Mouse (Mus musculus): ENCODE measurements around the gene Ahrr.

The Ahrr gene

DNA sequence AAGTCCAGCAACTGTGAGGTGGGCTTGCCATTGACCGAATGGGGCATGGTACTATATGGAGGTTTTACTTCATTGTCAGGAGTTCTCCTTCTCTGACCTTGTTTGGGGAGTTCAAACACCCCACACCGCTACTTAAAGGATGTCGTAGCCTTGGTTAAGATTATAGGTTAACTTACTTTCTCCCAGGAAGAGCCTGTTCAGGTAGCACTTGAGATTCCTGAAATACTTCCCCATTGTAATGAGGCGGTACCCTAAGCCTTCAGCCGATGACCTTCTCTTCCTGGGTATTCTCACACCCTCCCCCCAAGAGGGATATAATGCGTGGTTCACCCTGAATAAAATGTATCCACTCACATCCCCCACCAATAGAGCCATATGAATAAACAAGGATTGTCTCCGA lies 54.6 kb downstream of the Ahrr start:
- no peak for DNase-seq

- no peak for DNase-seq
These were observed 71.5 kb downstream of the Ahrr start for GRCm38 (mm10) chr13:74220659-74221058.

DNA sequence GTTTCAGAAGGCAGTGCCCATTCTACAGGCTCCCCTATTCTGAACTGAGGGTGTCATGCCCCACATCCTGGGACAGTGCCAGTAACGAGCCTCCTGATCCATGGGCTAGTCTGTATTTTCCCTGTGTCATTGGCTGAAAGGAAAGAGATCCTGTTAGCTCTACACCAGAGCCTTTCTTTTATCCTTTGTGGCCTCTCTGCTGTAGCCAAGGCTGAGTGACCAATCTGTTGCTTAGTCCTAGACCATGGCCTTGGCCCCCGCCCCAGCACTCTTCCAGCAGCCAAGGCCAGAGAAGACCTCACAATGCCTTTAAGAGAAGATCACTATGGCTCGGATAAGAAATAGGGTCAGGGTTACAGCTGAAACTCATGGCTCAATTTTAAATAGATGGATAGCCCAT lies 73.7 kb downstream of the Ahrr start:
- DNase-seq = no peak

- no peak for DNase-seq
These were observed 83.2 kb downstream of the Ahrr start for GRCm38 (mm10) chr13:74208986-74209345.

- peak; percentile 89 to 91 for DNase-seq
These were observed 83.7 kb downstream of the Ahrr start, which contains the start of gene Exoc3 for GRCm38 (mm10) chr13:74208317-74208985. Exoc3 (minus strand) TSS chr13:74208732.

DNA sequence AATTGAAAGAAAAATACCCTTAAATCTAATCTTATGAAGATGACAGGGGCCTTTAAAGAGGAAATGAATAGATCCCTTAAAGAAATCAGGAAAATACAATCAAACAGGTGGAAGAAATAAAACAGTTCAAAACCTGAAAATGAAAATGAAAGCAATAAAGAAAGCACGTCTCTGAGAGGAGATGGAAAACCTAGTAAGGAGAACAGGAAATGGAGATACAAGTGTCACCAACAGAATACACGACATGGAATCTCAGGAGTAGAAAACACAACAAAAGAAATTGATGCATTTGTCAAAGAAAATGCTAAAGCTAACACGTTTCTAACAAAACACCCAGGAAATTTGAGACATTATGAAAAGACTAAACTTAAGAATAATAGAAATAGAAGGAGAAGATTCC lies 95.7 kb downstream of the Ahrr start:
- no peak for DNase-seq

DNA sequence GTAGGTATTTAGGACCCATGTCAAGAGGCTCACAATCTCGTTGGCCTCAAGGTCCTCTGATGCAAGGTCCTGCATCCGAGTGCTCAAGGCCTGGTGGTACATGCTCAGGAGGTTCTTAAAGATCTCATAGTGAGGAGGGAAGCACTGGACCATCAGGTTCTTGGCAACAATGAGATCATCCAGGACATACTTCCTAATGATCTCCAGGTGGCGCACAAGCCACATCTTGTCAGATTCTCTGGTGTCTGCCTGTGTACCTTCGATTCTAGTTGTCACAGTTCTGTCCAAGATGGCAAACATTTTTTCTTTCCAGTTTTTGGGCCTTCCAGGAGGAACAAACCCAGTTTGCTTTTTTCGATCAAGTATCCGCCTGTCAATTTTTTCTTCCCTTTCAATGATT lies 99.5 kb downstream of the Ahrr start:
- DNase-seq = no peak

- no peak for DNase-seq
These were observed 109.0 kb downstream of the Ahrr start for GRCm38 (mm10) chr13:74183011-74183695.

- no peak for DNase-seq
These were observed 120.1 kb downstream of the Ahrr start for GRCm38 (mm10) chr13:74172036-74172435.

DNA sequence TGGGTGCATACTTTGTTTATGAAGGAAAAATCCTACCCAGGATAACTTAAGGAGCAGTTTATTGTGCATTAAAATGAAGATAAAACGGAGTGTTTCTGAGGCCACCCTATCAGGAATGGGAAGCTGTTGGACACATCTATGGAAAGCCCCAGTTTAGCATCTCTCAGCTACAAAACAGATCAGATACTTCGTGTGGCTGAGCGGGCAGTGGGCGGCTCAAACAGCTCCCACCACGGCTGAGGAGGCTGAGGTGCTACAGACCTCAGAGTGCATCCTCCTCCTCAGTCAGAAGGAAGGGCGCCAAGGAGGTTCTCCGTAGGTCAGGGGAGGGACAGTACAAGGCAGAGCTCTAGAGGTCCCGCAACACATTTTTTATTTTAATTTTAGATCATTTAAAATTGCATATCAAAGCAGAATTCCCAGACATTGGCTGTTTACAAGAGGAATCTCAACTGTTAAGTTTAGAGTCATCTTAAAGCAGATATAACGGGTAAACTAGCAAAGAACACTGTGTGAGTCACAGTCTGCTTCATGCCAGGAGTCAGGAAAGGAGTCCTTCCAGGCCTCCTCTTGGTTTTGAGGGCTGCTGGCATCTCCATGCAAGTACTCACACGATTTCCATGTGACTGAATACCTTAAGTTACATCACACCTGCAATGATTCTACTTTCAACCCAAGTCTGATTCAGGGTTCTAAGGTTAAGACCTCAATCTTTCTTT lies 122.5 kb downstream of the Ahrr start:
- DNase-seq = no peak

GRCm38 (mm10) chr13:74167492-74167891 lies 124.6 kb downstream of the Ahrr start:
- peak; percentile 14 to 33 for DNase-seq

- no peak for DNase-seq
These were observed 125.1 kb downstream of the Ahrr start for GRCm38 (mm10) chr13:74167057-74167413.

DNA sequence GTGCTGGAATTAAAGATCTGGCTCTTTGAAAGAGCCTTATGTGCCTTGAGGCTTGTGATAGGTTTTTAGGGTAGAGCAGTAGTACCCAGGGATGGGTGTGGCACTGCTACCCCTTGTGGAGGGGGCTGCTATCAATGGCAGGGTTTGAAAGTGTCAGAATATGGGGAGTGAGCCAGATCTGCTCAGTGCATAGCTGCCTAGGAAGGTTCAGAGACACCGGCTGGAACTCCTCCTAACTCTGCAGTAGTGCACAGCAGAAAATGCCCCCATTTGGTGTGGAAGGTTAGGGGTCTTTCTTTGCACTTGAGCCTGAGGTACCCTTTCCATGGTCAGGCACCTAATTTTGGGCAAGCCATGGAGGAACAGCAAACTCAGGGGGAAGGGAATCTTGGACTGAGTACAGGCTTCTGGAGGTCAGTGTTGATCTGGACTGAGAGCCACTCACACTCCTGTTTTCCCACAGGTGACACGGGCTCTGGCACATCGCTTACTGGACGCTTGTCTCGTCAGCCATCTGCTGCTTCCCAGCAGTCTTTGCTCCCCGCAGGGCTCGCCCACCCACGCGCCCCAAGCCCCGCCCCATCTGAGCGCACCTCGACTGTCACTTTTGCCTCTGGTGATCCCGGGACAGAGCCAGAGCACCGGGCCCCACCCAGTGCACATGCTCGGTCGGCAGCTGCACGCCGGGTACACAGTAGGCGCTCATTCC lies 125.6 kb downstream of the Ahrr start:
- DNase-seq = peak; percentile 46 to 62
